Mouse (Mus musculus) forebrain, embryonic 15.5 days (tissue): Measurements from ENCODE around the gene Abl2. TPM values are rescaled to one million over a fixed set of nuclear protein-coding genes. Genes with fewer than 3 reads are reported as not detected.
"Not testable (repeated sequence)": the region's sequence is repeated elsewhere in the genome, so short reads cannot be mapped to it uniquely, and the experiment has no call there.

Experiments
- ATAC-seq: fragments of 200-750 bp; cut with Nextera tagmentation; replicated peaks from 2 replicates; pipeline ENCODE4 v1.8.0; 2017; ENCODE audit warnings: mild to moderate bottlenecking, moderate TSS enrichment, moderate library complexity
- H3K27ac ChIP-seq: fragments of 300-500 bp; sonication (generic); replicated peaks from 2 replicates; pipeline ENCODE4 v1.5.1; 2015; ENCODE audit warnings: mild to moderate bottlenecking, inconsistent platforms
- H3K27me3 ChIP-seq: fragments of 300-500 bp; sonication (generic); 2 replicates; pipeline ENCODE4 v1.6.1; 2015; ENCODE audit warnings: inconsistent platforms
- H3K36me3 ChIP-seq: fragments of 300-500 bp; sonication (generic); 2 replicates; pipeline ENCODE4 v1.6.1; 2015; ENCODE audit warnings: mild to moderate bottlenecking, inconsistent platforms
- H3K4me1 ChIP-seq: fragments of 300-500 bp; sonication (generic); 2 replicates; pipeline ENCODE4 v1.6.1; 2015; ENCODE audit warnings: inconsistent platforms
- H3K4me2 ChIP-seq: fragments of 300-500 bp; sonication (generic); replicated peaks from 2 replicates; pipeline ENCODE4 v1.6.1; 2015; ENCODE audit warnings: mild to moderate bottlenecking, inconsistent platforms
- H3K4me3 ChIP-seq: fragments of 300-500 bp; sonication (generic); 2 replicates; pipeline ENCODE4 v1.5.1; 2015; ENCODE audit warnings: mild to moderate bottlenecking, inconsistent platforms
- H3K9ac ChIP-seq: fragments of 300-500 bp; sonication (generic); replicated peaks from 2 replicates; pipeline ENCODE4 v1.6.1; 2015; ENCODE audit warnings: mild to moderate bottlenecking, inconsistent platforms
- H3K9me3 ChIP-seq: fragments of 300-500 bp; sonication (generic); 2 replicates; pipeline ENCODE4 v1.6.1; 2016; ENCODE audit warnings: inconsistent platforms
- WGBS: fragments of 180-500 bp; shearing (Covaris S2); methylation state at CpG from one replicate; pipeline ENCODE4 v1.1.7; 2015; ENCODE audit warnings: mixed read lengths; 5-methylcytosine and 5-hydroxymethylcytosine counted together
- polyA plus RNA-seq: library from polyadenylated mRNA; unstranded; fragments of >200 nt; fragmentation: Nextera tagmentation; extraction: Ambion mirVana; gene quantifications from 2 replicates; pipeline ENCODE4 v1.2.1, GENCODE M21; 2015

Gene Abl2
- polyA plus RNA-seq, 1 experiment from 2014 or later: 6.5 TPM

DNA sequence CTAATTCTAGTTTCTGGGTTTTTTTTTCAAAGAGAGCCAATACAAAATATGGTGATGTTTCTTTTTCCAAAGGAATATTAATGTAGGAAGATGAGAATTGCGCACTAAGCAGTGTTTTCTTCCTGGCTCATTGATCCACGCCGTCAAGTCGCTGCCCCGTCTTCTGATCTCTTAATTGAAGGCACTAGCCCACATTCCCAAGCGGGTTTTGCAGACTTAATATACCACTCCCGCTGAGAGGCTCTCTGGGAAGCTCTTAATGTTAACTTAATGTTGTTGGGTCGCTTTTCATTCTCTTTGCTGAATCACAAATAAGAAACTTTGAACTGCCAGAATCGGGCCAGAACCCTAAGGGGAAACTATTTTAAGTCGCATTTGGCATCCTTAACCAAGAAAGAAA is 85.5 kb downstream of the Abl2 start:
- Histone ChIP-seq H3K9me3 (no peaks in the 10 kb centered on the region), H3K4me2 (no peak overlapping the region), H3K27ac (no peak overlapping the region), H3K4me1 (peaks cover 25% of the 10 kb centered on the region), H3K36me3 (peaks cover 20% of the 10 kb centered on the region), H3K4me3 (no peak overlapping the region), H3K27me3 (no peaks in the 10 kb centered on the region), H3K9ac (no peak overlapping the region)
- no peak for ATAC-seq
- 33% methylated on average over 10 of the region's 10 CpGs for whole genome bisulfite sequencing

DNA sequence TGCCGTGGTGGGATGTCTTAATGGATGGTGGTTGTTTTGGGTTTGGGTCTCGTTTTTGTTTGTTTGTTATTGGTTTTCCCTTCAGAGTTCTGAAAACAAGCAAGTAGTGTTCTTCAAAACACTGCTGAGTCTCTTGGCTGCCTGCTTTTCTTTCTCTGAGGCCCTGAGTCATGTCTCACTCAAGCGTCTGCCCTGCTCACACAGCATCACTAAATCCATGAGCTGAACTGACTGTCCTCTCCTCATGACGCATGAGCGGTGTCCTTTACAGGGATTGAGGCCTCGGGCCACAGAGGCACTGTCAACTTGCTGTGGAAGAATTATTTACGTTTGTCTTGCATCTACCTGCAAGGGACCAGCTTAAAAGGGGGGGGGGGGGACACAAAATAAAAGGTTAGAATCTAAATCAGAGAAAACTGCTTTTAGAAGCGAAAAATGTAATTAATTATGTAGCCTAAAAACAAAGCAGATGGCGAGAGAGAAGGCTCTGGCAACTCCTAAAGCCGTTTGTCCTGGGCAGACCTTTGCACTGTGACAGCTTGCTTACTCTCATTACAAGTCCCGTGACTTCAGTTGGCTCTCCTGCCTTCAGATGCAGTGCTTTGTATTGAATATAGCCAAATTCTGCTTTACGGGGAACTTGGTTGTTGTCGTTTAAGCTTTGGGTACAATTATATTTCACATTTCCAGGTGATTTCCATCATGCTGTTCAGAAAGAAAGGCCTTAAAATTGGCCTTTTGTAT is 86.4 kb downstream of the Abl2 start:
- Histone ChIP-seq H3K27me3 (no peaks in the 10 kb centered on the region), H3K27ac (peak overlapping the region; percentile 52; the same call in 1 of the 2 replicates), H3K4me1 (peaks cover 25% of the 10 kb centered on the region), H3K4me2 (no peak overlapping the region), H3K36me3 (peaks cover 20% of the 10 kb centered on the region), H3K9ac (no peak overlapping the region), H3K9me3 (no peaks in the 10 kb centered on the region), H3K4me3 (no peak overlapping the region)
- 51% methylated on average over 13 of the region's 13 CpGs for WGBS
- ATAC-seq: 0 out of 2 replicates have a peak, but pooled peaks have one; percentile 57

- no peak overlapping the region for H3K9ac ChIP-seq
- 0 out of 2 replicates have a peak overlapping the region, but pooled peaks have one; percentile 52 for H3K27ac ChIP-seq
- no peaks in the 10 kb centered on the region for H3K9me3 ChIP-seq
- peaks cover 25% of the 10 kb centered on the region for H3K4me1 ChIP-seq
- 72% methylated on average over 4 of the region's 4 CpGs for WGBS
- H3K36me3 ChIP-seq: peaks cover 12% of the 10 kb centered on the region
- H3K27me3 ChIP-seq: no peaks in the 10 kb centered on the region
- ATAC-seq: no peak
- H3K4me2 ChIP-seq: no peak overlapping the region
- no peak overlapping the region for H3K4me3 ChIP-seq
Observed at GRCm38 (mm10) chr1:156645971-156646370, 87.4 kb downstream of the Abl2 start.

- no peak for ATAC-seq
- no peak overlapping the region for H3K9ac ChIP-seq
- 47% methylated on average over 2 of the region's 2 CpGs for WGBS
- H3K4me3 ChIP-seq: no peak overlapping the region
- H3K4me2 ChIP-seq: no peak overlapping the region
- H3K9me3 ChIP-seq: no peaks in the 10 kb centered on the region
- no peak overlapping the region for H3K27ac ChIP-seq
- no peaks in the 10 kb centered on the region for H3K27me3 ChIP-seq
- H3K36me3 ChIP-seq: no peaks in the 10 kb centered on the region
- peaks cover 22% of the 10 kb centered on the region for H3K4me1 ChIP-seq
Observed at GRCm38 (mm10) chr1:156648705-156649104, 90.1 kb downstream of the Abl2 start.

DNA sequence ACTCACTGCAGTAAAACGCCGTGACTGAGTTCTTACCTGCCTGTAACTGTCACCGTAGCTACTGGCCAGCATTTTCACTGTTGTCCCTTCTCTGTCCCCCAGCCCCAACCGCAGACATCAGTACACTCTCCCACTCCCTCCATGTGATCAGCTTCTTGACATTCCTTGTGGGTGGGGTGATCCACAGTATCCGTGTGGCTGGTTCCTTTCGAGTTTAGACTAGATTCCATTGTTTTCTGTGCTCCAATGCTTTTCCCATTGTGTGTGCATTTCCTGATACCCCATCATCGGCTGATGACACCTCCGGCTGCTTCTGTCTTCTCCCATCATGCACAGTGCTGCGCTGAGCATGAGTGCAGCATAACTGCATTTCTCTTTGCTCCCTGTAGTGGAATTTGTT is 92.0 kb downstream of the Abl2 start:
- Histone ChIP-seq H3K27ac (no peak overlapping the region), H3K9ac (no peak overlapping the region), H3K27me3 (no peaks in the 10 kb centered on the region), H3K4me2 (no peak overlapping the region), H3K4me1 (peaks cover 6% of the 10 kb centered on the region), H3K4me3 (no peak overlapping the region), H3K36me3 (no peaks in the 10 kb centered on the region), H3K9me3 (no peaks in the 10 kb centered on the region)
- 82% methylated on average over 9 of the region's 9 CpGs for WGBS
- peak; percentile 32; the same call in 1 of the 2 replicates for ATAC-seq

- H3K36me3 ChIP-seq: no peaks in the 10 kb centered on the region
- no peaks in the 10 kb centered on the region for H3K9me3 ChIP-seq
- no peaks in the 10 kb centered on the region for H3K27me3 ChIP-seq
- H3K9ac ChIP-seq: no peak overlapping the region
- no peak for ATAC-seq
- H3K27ac ChIP-seq: no peak overlapping the region
- no peak overlapping the region for H3K4me2 ChIP-seq
- 73% methylated on average over 6 of the region's 6 CpGs for WGBS
- no peak overlapping the region for H3K4me3 ChIP-seq
- H3K4me1 ChIP-seq: no peaks in the 10 kb centered on the region
Observed at GRCm38 (mm10) chr1:156652189-156652822, 93.7 kb downstream of the Abl2 start.

GRCm38 (mm10) chr1:156654735-156655530 is 96.3 kb downstream of the Abl2 start:
- Histone ChIP-seq H3K27ac (no peak overlapping the region), H3K9me3 (no peaks in the 10 kb centered on the region), H3K4me2 (no peak overlapping the region), H3K36me3 (no peaks in the 10 kb centered on the region), H3K27me3 (no peaks in the 10 kb centered on the region), H3K4me3 (no peak overlapping the region), H3K9ac (no peak overlapping the region), H3K4me1 (no peaks in the 10 kb centered on the region)
- WGBS: 80% methylated on average over 13 of the region's 13 CpGs
- ATAC-seq: no peak

DNA sequence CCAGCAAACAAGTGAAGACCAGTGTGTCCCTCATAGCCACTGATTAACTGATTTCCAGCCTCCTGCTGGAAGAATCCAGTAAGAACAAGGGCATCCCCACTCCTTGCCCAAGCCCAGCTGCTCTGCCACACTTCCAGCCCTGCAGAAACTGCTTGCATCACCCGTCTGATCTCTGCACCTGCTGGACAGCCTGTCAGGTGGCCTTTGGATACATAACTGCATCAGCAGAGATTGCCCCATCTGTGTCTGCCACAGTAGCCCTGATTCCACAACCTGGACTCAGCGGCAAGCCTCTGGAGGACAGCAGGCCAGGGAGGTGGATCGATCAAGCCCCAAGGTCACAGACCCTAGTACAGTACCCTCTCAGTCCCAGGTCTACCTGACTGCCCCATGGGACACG is 98.9 kb downstream of the Abl2 start:
- Histone ChIP-seq H3K4me3 (no peak overlapping the region), H3K36me3 (peaks cover 4% of the 10 kb centered on the region; the same call in 1 of the 2 replicates), H3K27me3 (no peaks in the 10 kb centered on the region), H3K4me2 (no peak overlapping the region), H3K4me1 (no peaks in the 10 kb centered on the region), H3K9ac (no peak overlapping the region), H3K27ac (no peak overlapping the region), H3K9me3 (no peaks in the 10 kb centered on the region)
- ATAC-seq: no peak
- 85% methylated on average over 4 of the region's 4 CpGs for WGBS

DNA sequence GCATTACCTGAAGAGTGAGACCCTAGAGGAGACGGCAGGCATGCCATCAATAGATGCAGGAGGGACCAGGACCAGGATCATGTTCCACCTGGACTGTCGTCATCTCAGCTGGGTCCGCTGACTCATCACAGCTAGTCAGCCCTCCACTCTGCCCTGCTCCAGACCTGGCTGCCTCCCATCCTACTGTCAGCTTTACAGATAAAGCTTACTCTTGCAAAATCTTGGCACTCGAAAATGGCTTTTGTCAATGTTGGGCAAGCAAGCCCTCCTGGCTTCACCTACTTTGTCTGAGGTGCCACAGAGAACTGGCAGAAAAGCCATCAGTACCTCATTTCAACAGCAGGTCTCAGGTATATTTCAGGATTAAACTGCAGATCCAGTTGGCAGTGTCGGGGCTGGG is 100.1 kb downstream of the Abl2 start:
- H3K4me1 ChIP-seq: no peaks in the 10 kb centered on the region
- H3K9me3 ChIP-seq: no peaks in the 10 kb centered on the region
- H3K27ac ChIP-seq: no peak overlapping the region
- 85% methylated on average over 5 of the region's 5 CpGs for WGBS
- no peak overlapping the region for H3K9ac ChIP-seq
- no peak for ATAC-seq
- no peaks in the 10 kb centered on the region for H3K27me3 ChIP-seq
- H3K4me3 ChIP-seq: no peak overlapping the region
- H3K4me2 ChIP-seq: no peak overlapping the region
- H3K36me3 ChIP-seq: peaks cover 4% of the 10 kb centered on the region; the same call in 1 of the 2 replicates

DNA sequence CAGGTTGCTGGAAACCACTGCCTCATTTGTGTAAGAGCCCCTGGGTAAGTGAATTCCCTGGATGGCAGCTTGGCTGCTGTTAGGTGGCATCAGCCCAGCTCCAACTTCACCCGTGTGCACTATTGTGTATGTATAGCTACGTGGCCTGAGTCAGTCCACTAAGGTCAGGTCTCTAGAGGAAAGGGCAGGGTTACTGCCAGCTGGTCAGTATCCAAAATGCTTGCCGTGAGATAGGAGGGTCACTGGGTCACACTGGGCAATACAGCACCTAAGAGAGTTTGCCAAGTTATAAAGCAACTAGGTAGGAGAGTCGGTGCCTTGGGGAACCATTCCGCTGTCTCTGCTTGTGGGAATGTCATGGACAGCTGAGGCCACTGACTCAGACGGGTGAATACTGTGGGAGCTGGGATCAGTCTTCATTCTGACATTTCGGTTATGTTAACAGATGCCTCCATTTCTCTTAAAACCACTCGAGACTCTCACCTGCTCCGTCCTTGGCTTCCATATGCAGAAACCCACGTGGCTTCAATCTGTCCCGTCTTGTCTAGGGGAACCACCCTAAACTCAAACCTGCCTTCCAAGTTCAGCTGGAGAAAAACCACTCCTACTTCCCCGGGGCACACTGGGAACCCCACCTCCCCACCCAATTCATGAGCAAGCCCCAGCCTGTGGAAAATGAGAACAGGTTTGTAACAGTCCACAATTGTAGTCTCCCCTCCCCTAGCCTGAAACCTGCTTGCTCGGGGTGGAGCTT is 101.5 kb downstream of the Abl2 start:
- WGBS: 88% methylated on average over 13 of the region's 13 CpGs
- no peak for ATAC-seq

DNA sequence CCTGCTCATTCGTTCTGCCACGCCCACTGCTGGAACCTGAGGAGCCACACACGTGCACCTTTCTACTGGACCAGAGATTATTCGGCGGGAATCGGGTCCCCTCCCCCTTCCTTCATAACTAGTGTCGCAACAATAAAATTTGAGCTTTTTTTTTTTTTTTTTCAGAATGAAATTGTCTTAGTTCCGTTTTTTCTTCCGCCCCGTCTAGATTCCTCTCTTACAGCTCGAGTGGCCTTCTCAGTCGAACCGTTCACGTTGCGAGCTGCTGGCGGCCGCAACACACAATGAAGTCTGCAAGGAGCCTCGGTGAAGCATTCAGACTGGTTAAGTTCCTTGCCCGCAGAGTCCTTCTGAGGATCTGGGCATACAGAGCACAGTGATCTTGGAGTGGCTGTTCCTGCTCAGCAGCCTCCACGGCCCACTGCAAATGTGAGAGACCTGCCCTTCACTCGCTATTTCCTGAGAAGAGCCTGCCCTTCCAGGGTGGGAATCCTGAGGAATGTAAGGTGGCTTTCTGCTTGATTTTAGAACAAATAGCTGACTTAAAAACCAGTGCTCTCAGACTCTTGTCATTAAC is 102.2 kb downstream of the Abl2 start:
- not testable (repeated sequence) for H3K4me2 ChIP-seq, H3K9ac ChIP-seq, H3K4me1 ChIP-seq, H3K4me3 ChIP-seq, H3K36me3 ChIP-seq, H3K27me3 ChIP-seq, ATAC-seq, H3K27ac ChIP-seq, H3K9me3 ChIP-seq
- 70% methylated on average over 21 of the region's 21 CpGs for WGBS

More for the DNA sequence above, 101.5 kb downstream of the Abl2 start:
- no peak overlapping the region for H3K9ac ChIP-seq
- no peaks in the 10 kb centered on the region for H3K4me1 ChIP-seq
- no peaks in the 10 kb centered on the region for H3K27me3 ChIP-seq
- H3K27ac ChIP-seq: no peak overlapping the region
- peaks cover 4% of the 10 kb centered on the region; the same call in 1 of the 2 replicates for H3K36me3 ChIP-seq
- no peak overlapping the region for H3K4me3 ChIP-seq
- H3K9me3 ChIP-seq: no peaks in the 10 kb centered on the region
- H3K4me2 ChIP-seq: no peak overlapping the region
